Mouse (Mus musculus) stomach, postnatal 0 days (tissue): Measurements from ENCODE around the gene Arpc2.

Experiments
- CTCF ChIP-seq: IDR thresholded peaks from 2 replicates; pipeline ENCODE4 v1.5.1; 2016; ENCODE audit warnings: antibody characterized with exemption, low read depth, mild to moderate bottlenecking, moderate library complexity
- EP300 ChIP-seq: optimal IDR thresholded peaks from 2 replicates; pipeline ENCODE3; 2016; ENCODE audit warnings: antibody characterized with exemption

- TF ChIP-seq EP300 (no peak), CTCF (no peak)
Measured at GRCm38 (mm10) chr1:74239618-74240017, 3.7 kb downstream of the Arpc2 start.
